Comparison of ENCODE assay signal across 15 mouse cellular contexts in genomic region chr11:39678521-39678920, GRCm38 (mm10).
DNase-seq lines count a peak whose midpoint lies in the region.
"Had no signal": no experiment of that assay in that cellular context is flagged by ENCODE, and none has a peak within 500 bp of the region (broad histone marks: within the 10 kb centered on the region; RNA-seq: fewer than 3 reads in every experiment).

No protein-coding gene starts in this region.

- DNase-seq in ES-CJ7 (ENCODE audit: low read depth, low spot score): peak; percentile 86
- DNase-seq in R1 (ENCODE audit: low read depth, low spot score): peak; percentile 75
- DNase-seq in ZHBTc4 (ENCODE audit: low read depth, low spot score): peak; percentile 80
- DNase-seq in thymus, adult 18-20 months: no peak
- DNase-seq in c-Kit-positive CD71-positive TER-119-positive erythroid progenitor cells, embryonic 14.5 days (ENCODE audit: low spot score): no peak
- DNase-seq: adrenal gland, adult 2 months; adrenal gland, postnatal 10 days; adrenal gland, postnatal 25 days; B cell, adult 2 months; cerebellum, adult 11-12 months; cerebellum, adult 2 months; cerebellum, adult 9-10 months; cerebellum, postnatal 10 days; cerebellum, postnatal 25 days; forebrain, postnatal 0 days had no signal

Comparison
In these comparisons a context has a peak if more than half of its experiments do, and no peak if none do; other contexts are left out.
1. DNase-seq: peak in ES-CJ7 (single experiment), R1 (single experiment) and ZHBTc4 (single experiment); none in thymus, adult 18-20 months (0 of 2) and c-Kit-positive CD71-positive TER-119-positive erythroid progenitor cells, embryonic 14.5 days (single experiment).